Mouse (Mus musculus): ENCODE measurements around the gene Slc38a1. TPM values are rescaled to one million over a fixed set of nuclear protein-coding genes. Genes with fewer than 3 reads are reported as not detected.

The Slc38a1 gene
- polyA plus RNA-seq, 1 experiment from 2014 or later: 96.2 TPM

GRCm38 (mm10) chr15:96594316-96594715 lies 48.4 kb downstream of the Slc38a1 start:
- WGBS: 91% methylated on average over 7 of the region's 7 CpGs
- peaks cover 66% of the 10 kb centered on the region for H3K36me3 ChIP-seq
- H3K27me3 ChIP-seq (ENCODE audit: insufficient read depth, poor library complexity, severe bottlenecking): no peaks in the 10 kb centered on the region
- DNase-seq (ENCODE audit: low spot score): no peak
- H3K27ac ChIP-seq: no peak overlapping the region
- peaks cover 29% of the 10 kb centered on the region for H3K4me1 ChIP-seq
- H3K9me3 ChIP-seq: no peaks in the 10 kb centered on the region
- no peak overlapping the region for H3K4me3 ChIP-seq

DNA sequence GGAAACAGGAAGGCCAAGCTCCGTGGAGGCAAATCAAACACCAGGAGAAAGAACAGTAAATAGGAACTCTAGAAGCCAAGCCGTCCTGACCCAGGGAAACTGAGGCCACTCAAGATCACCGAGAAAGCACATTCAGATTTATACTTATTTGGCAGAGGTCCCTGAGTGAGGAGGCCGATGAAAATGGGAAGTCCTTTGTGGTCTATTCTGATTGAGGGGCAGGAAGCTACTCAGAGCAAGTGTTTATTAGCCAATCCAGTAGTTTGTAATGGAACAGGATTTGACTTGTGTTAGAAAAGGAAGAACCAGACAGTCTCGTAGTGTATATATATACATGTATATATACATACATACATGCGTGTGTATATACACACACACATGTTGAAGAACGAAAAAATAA lies 48.8 kb downstream of the Slc38a1 start:
- peaks cover 27% of the 10 kb centered on the region for H3K4me1 ChIP-seq
- 91% methylated on average over 7 of the region's 7 CpGs for WGBS
- peaks cover 71% of the 10 kb centered on the region for H3K36me3 ChIP-seq
- no peak for DNase-seq (ENCODE audit: low spot score)
- no peak overlapping the region for H3K27ac ChIP-seq
- no peaks in the 10 kb centered on the region for H3K27me3 ChIP-seq (ENCODE audit: insufficient read depth, poor library complexity, severe bottlenecking)
- no peaks in the 10 kb centered on the region for H3K9me3 ChIP-seq
- H3K4me3 ChIP-seq: no peak overlapping the region

- Histone ChIP-seq H3K27ac (no peak overlapping the region), H3K4me3 (no peak overlapping the region), H3K4me1 (peaks cover 23% of the 10 kb centered on the region), H3K36me3 (peaks cover 75% of the 10 kb centered on the region), H3K27me3 (ENCODE audit: insufficient read depth, poor library complexity, severe bottlenecking) (no peaks in the 10 kb centered on the region), H3K9me3 (no peaks in the 10 kb centered on the region)
- WGBS: 78% methylated on average over 6 of the region's 6 CpGs
- peak; percentile 62 for DNase-seq (ENCODE audit: low spot score)
Measured at GRCm38 (mm10) chr15:96593457-96593856, 49.3 kb downstream of the Slc38a1 start.

- Histone ChIP-seq H3K4me3 (no peak overlapping the region), H3K4me1 (peaks cover 18% of the 10 kb centered on the region), H3K36me3 (peaks cover 74% of the 10 kb centered on the region), H3K27ac (no peak overlapping the region), H3K27me3 (ENCODE audit: insufficient read depth, poor library complexity, severe bottlenecking) (no peaks in the 10 kb centered on the region), H3K9me3 (no peaks in the 10 kb centered on the region)
- 87% methylated on average over 13 of the region's 13 CpGs for WGBS
- no peak for DNase-seq (ENCODE audit: low spot score)
Measured at GRCm38 (mm10) chr15:96592976-96593375, 49.7 kb downstream of the Slc38a1 start.

- Histone ChIP-seq H3K9me3 (no peaks in the 10 kb centered on the region), H3K27ac (no peak overlapping the region), H3K36me3 (peaks cover 78% of the 10 kb centered on the region)
Measured at GRCm38 (mm10) chr15:96591876-96592417, 50.8 kb downstream of the Slc38a1 start.

DNA sequence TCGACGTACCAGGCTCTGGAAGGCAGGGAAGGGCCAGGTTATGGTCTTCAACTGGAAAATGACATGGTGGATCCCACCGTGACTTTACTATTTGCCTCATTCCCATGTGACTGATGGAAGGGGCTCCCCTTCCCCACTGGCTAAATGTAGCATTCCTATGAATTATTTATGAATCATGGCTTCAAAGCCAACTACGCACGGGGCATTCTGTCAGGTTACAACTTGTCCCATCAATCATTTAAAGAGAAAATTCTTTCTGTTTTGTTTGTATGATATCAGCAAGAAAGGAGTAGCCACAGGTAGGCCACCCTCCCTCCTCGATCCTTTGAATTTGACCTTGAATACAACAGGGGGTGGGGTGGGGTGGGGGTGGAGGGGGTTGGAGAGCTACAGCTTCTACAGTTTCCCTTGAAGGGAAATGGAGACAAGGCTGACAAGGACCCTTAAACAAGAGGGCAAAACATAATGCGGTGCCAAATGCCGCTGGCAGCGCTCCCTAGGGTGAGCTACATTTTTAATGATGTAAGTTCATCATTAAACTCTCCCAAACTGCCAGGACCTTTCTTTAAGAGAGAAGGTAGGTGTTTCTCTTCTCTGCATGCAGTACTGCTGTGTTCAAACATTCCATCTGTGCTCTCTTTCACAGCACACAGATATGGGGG lies 53.6 kb downstream of the Slc38a1 start:
- WGBS: 91% methylated on average over 9 of the region's 9 CpGs
- peaks cover 91% of the 10 kb centered on the region for H3K36me3 ChIP-seq

More at GRCm38 (mm10) chr15:96591876-96592417, 50.8 kb downstream of the Slc38a1 start:
- no peaks in the 10 kb centered on the region for H3K27me3 ChIP-seq (ENCODE audit: insufficient read depth, poor library complexity, severe bottlenecking)
- 81% methylated on average over 10 of the region's 10 CpGs for WGBS
- no peak for DNase-seq (ENCODE audit: low spot score)
- H3K4me3 ChIP-seq: no peak overlapping the region
- peaks cover 9% of the 10 kb centered on the region; the same call in 1 of the 2 replicates for H3K4me1 ChIP-seq

GRCm38 (mm10) chr15:96587998-96588397 lies 54.7 kb downstream of the Slc38a1 start:
- Histone ChIP-seq H3K27ac (no peak overlapping the region), H3K36me3 (peaks cover 93% of the 10 kb centered on the region), H3K27me3 (ENCODE audit: insufficient read depth, poor library complexity, severe bottlenecking) (no peaks in the 10 kb centered on the region), H3K4me1 (0 out of 2 replicates have a peak, but pooled peaks cover 3% of the 10 kb centered on the region), H3K9me3 (no peaks in the 10 kb centered on the region), H3K4me3 (no peak overlapping the region)
- 93% methylated on average over 8 of the region's 8 CpGs for WGBS
- DNase-seq (ENCODE audit: low spot score): no peak

More for the DNA sequence above, 53.6 kb downstream of the Slc38a1 start:
- no peaks in the 10 kb centered on the region for H3K27me3 ChIP-seq (ENCODE audit: insufficient read depth, poor library complexity, severe bottlenecking)
- no peaks in the 10 kb centered on the region for H3K9me3 ChIP-seq
- H3K27ac ChIP-seq: no peak overlapping the region
- H3K4me1 ChIP-seq: 0 out of 2 replicates have a peak, but pooled peaks cover 3% of the 10 kb centered on the region
- no peak for DNase-seq (ENCODE audit: low spot score)
- no peak overlapping the region for H3K4me3 ChIP-seq

- no peak for DNase-seq (ENCODE audit: low spot score)
- Histone ChIP-seq H3K27ac (no peak overlapping the region), H3K4me1 (no peaks in the 10 kb centered on the region), H3K4me3 (no peak overlapping the region), H3K9me3 (no peaks in the 10 kb centered on the region), H3K36me3 (peaks cover 76% of the 10 kb centered on the region), H3K27me3 (ENCODE audit: insufficient read depth, poor library complexity, severe bottlenecking) (no peaks in the 10 kb centered on the region)
- 93% methylated on average over 15 of the region's 15 CpGs for WGBS
Measured at GRCm38 (mm10) chr15:96583371-96584008, 59.2 kb downstream of the Slc38a1 start.

- WGBS: 93% methylated on average over 5 of the region's 5 CpGs
- H3K4me3 ChIP-seq: no peak overlapping the region
- no peaks in the 10 kb centered on the region for H3K9me3 ChIP-seq
- DNase-seq (ENCODE audit: low spot score): no peak
- no peaks in the 10 kb centered on the region for H3K27me3 ChIP-seq (ENCODE audit: insufficient read depth, poor library complexity, severe bottlenecking)
- peaks cover 70% of the 10 kb centered on the region for H3K36me3 ChIP-seq
- H3K27ac ChIP-seq: no peak overlapping the region
- H3K4me1 ChIP-seq: no peaks in the 10 kb centered on the region
Measured at GRCm38 (mm10) chr15:96576998-96577397, 65.7 kb downstream of the Slc38a1 start.

DNA sequence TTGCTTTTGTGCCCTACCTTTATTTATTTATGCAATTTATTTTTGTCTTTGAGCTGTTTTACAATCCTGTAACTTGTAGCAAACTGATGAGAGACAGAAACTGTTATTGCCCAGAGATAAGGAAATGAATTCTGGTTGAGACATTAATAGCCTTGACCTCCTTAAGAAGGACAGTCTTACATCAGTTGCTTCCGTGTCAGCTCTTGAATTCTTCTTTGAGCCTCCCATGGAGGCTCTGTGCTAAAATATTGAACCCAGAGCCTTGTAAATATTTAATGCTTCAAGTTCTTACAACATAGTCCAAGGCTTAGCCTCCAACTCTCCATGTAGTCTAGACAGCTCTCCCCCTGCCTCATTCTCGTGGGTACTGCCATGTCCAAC lies 73.7 kb downstream of the Slc38a1 start:
- no peak for DNase-seq (ENCODE audit: low spot score)
- Histone ChIP-seq H3K4me3 (no peak overlapping the region), H3K9me3 (no peaks in the 10 kb centered on the region), H3K4me1 (peaks cover 20% of the 10 kb centered on the region), H3K36me3 (peaks cover 7% of the 10 kb centered on the region; the same call in 1 of the 2 replicates), H3K27ac (no peak overlapping the region), H3K27me3 (ENCODE audit: insufficient read depth, poor library complexity, severe bottlenecking) (no peaks in the 10 kb centered on the region)
- 65% methylated on average over 2 of the region's 2 CpGs for WGBS

DNA sequence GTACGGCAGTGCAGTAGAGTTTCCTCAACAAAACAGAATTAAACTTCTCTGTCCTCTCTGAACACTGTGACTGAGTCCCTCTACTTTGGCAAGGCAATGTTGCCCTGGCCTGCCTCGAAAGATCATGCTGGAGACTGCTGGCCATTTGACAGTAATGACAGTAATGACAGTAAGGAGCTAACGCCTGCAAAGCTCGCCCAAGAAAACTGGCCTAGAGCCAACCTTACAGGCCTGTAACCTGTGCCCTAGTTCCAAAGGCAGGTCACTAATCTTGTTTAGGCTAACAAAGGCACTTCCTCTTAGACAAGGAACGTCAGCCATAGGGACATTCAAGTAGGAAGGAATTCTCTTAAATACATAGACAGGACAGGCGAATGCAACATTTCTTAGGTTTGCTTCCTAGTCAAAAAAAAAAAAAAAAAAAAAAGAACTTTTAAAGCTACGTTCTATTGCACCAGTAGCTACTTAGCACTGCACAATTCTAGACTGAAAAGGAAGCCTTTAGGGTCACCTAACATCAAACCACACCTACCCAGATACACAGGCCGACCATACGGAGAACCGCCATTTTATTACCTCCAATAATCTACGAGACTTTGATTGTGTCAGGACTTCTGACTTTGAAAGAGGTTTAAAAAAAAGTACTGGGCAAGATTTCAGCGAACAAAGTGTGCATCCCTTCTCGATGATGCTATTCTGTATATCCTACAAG lies 74.3 kb downstream of the Slc38a1 start:
- H3K36me3 ChIP-seq: peaks cover 2% of the 10 kb centered on the region; the same call in 1 of the 2 replicates
- H3K4me1 ChIP-seq: peaks cover 20% of the 10 kb centered on the region
- no peak for DNase-seq (ENCODE audit: low spot score)
- H3K9me3 ChIP-seq: no peaks in the 10 kb centered on the region
- H3K27me3 ChIP-seq (ENCODE audit: insufficient read depth, poor library complexity, severe bottlenecking): no peaks in the 10 kb centered on the region
- H3K27ac ChIP-seq: peak overlapping the region; percentile 22; the same call in 1 of the 2 replicates
- no peak overlapping the region for H3K4me3 ChIP-seq
- 66% methylated on average over 13 of the region's 13 CpGs for WGBS

- Histone ChIP-seq H3K27me3 (ENCODE audit: insufficient read depth, poor library complexity, severe bottlenecking) (no peaks in the 10 kb centered on the region), H3K9me3 (no peaks in the 10 kb centered on the region), H3K27ac (peak overlapping the region; percentile 71), H3K36me3 (no peaks in the 10 kb centered on the region), H3K4me1 (peaks cover 20% of the 10 kb centered on the region), H3K4me3 (peak overlapping the region; percentile 64)
- WGBS: 7% methylated on average over 14 of the region's 14 CpGs
- DNase-seq (ENCODE audit: low spot score): no peak
Measured at GRCm38 (mm10) chr15:96566850-96567271, 75.9 kb downstream of the Slc38a1 start.

- H3K4me3 ChIP-seq: no peak overlapping the region
Measured at GRCm38 (mm10) chr15:96563852-96564251, 78.9 kb downstream of the Slc38a1 start.

More at GRCm38 (mm10) chr15:96563852-96564251, 78.9 kb downstream of the Slc38a1 start:
- Histone ChIP-seq H3K36me3 (no peaks in the 10 kb centered on the region), H3K27ac (no peak overlapping the region), H3K9me3 (no peaks in the 10 kb centered on the region), H3K4me1 (peaks cover 20% of the 10 kb centered on the region), H3K27me3 (ENCODE audit: insufficient read depth, poor library complexity, severe bottlenecking) (no peaks in the 10 kb centered on the region)
- WGBS: 57% methylated on average over 1 of the region's 1 CpGs
- DNase-seq (ENCODE audit: low spot score): no peak

All from heart, embryonic 10.5 days (tissue).